Mouse (Mus musculus): ENCODE measurements around the gene Syt9. TPM values are rescaled to one million over a fixed set of nuclear protein-coding genes. Genes with fewer than 3 reads are reported as not detected.

Syt9 gene
- polyA plus RNA-seq, 1 experiment from 2014 or later: 2.5 TPM

DNA sequence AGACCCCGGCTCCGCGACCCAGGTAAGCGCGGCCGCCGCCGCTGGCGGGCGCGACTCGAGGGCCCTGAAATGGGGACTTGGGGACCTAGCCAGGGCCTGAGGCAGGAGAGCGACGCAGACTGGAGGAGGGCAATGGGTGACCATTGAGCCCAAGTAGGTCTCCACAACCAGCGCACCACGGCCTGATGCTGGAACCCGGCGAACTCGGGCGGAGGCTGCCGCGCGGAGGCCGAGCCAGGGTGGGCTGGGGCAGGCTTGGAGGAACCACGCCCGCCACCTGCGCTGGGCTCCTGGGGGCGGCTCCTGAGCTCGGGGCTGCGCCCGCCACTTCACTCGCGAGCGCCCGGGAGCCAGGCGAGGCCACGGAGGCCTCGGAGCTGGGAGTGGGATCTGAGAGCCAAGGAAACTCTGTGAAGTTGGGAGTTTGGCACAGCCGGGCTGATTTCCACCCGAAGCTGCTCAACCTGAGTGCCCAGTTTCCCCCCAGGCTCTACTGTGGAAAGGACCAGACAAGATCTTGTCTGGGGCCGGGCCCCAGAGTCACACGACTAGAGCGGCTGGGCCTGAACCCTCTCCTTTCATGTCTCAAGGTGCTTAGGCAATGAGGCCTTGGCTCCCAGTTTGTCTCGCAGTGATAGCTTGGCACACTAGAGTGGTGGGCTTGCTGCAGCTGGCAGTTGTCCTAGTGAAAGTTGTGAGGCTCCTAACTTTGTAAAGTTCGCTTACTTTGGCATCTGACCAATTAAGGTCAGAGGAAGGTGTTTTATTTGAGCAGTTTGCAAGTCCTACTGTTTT lies 795 bp downstream of the Syt9 start:
- peak overlapping the region; percentile 64 for H3K9ac ChIP-seq (ENCODE audit: low read length)
- 4% methylated on average over 40 of the region's 45 CpGs for WGBS
- H3K4me3 ChIP-seq (ENCODE audit: low read depth, low read length): peak overlapping the region; percentile 46
- DNase-seq (ENCODE audit: low spot score) (peak; percentile 66), ATAC-seq (ENCODE audit: insufficient number of reproducible peaks, low FRiP score, low TSS enrichment, low read depth) (peak; percentile 55)
- peaks cover 5% of the 10 kb centered on the region; the same call in 1 of the 2 replicates for H3K4me1 ChIP-seq (ENCODE audit: control insufficient read depth, insufficient read depth, low read length)
- H3K4me2 ChIP-seq (ENCODE audit: low read depth, severe bottlenecking): peak overlapping the region; percentile 98
- H3K36me3 ChIP-seq (ENCODE audit: control insufficient read depth, insufficient read depth, low read length): no peaks in the 10 kb centered on the region
- H3K27ac ChIP-seq (replicated peaks; ENCODE audit: low read depth, low read length): no peak overlapping the region
- H3K27me3 ChIP-seq (ENCODE audit: control insufficient read depth, insufficient read depth, low read length): peaks cover 38% of the 10 kb centered on the region
- no peaks in the 10 kb centered on the region for H3K9me3 ChIP-seq (ENCODE audit: control insufficient read depth, low read length)

DNA sequence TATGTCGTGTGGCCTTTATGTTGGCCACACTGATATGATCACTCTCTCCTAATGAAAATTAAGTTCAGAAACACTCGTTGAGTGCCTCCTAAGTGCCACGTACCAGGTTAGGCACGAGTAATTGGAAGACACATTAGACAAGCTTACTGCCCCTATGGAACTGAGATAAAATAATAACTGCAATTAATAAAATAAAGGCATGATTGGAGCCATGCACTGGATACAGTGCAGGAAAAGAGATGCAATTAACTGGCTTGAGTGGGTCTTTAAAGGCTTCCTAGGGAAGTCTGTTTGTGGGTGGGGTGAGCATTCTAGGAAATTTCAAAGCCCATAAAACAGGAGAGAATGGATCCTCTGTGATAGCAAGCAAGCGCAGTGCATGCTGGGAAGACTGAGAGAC lies 10.0 kb downstream of the Syt9 start:
- Histone ChIP-seq H3K27me3 (ENCODE audit: control insufficient read depth, insufficient read depth, low read length) (no peaks in the 10 kb centered on the region), H3K9me3 (ENCODE audit: control insufficient read depth, low read length) (no peaks in the 10 kb centered on the region), H3K9ac (ENCODE audit: low read length) (no peak overlapping the region), H3K27ac (replicated peaks; ENCODE audit: low read depth, low read length) (no peak overlapping the region), H3K4me3 (ENCODE audit: low read depth, low read length) (no peak overlapping the region), H3K4me2 (ENCODE audit: low read depth, severe bottlenecking) (no peak overlapping the region), H3K36me3 (ENCODE audit: control insufficient read depth, insufficient read depth, low read length) (no peaks in the 10 kb centered on the region), H3K4me1 (ENCODE audit: control insufficient read depth, insufficient read depth, low read length) (no peaks in the 10 kb centered on the region)
- ATAC-seq (ENCODE audit: insufficient number of reproducible peaks, low FRiP score, low TSS enrichment, low read depth) (no peak), DNase-seq (ENCODE audit: low spot score) (no peak)
- 89% methylated on average over 5 of the region's 5 CpGs for WGBS

DNA sequence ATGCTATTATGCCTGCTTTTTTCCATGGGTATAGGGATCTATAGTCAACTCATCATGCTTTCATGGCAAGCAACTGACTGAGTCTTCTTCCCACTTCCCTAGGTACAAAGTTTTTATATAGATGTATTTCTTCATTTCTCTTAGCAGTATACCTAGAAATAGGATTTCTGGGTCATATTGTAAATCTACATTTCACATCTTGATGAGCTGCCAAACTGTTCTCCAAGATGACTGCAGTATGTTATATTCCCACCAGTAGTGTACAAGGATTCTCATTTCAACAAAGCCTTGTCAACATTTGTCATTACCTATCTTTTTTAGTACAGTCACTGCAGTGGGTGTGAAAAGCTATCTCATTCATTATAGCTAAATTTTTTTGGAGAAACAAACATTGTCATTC lies 19.1 kb downstream of the Syt9 start:
- Histone ChIP-seq H3K27ac (replicated peaks; ENCODE audit: low read depth, low read length) (no peak overlapping the region), H3K36me3 (ENCODE audit: control insufficient read depth, insufficient read depth, low read length) (no peaks in the 10 kb centered on the region), H3K4me1 (ENCODE audit: control insufficient read depth, insufficient read depth, low read length) (no peaks in the 10 kb centered on the region), H3K4me2 (ENCODE audit: low read depth, severe bottlenecking) (no peak overlapping the region), H3K9me3 (ENCODE audit: control insufficient read depth, low read length) (no peaks in the 10 kb centered on the region), H3K27me3 (ENCODE audit: control insufficient read depth, insufficient read depth, low read length) (no peaks in the 10 kb centered on the region), H3K4me3 (ENCODE audit: low read depth, low read length) (no peak overlapping the region), H3K9ac (ENCODE audit: low read length) (no peak overlapping the region)
- ATAC-seq (ENCODE audit: insufficient number of reproducible peaks, low FRiP score, low TSS enrichment, low read depth) (no peak), DNase-seq (ENCODE audit: low spot score) (no peak)

DNA sequence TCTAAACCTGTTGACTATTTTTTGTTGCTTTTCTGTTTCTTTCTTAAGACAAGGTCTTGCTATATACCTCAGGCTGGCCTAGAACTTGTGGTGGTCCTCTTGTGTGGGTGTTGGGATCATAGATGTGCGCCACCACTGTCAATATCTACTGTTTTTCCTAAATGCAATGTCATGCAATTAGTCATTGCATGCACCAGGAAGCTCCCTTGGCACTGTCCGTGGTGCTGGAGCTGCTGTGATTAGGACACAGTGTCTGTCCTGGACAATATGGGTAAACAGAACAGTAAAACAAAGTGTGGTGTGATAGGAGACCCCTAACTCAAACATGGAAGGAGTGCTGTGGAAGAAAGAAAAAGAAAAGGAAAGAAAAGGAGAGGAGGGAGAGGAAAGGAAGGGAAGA lies 22.2 kb downstream of the Syt9 start:
- ATAC-seq (ENCODE audit: insufficient number of reproducible peaks, low FRiP score, low TSS enrichment, low read depth) (no peak), DNase-seq (ENCODE audit: low spot score) (peak; percentile 68)
- Histone ChIP-seq H3K4me2 (ENCODE audit: low read depth, severe bottlenecking) (no peak overlapping the region), H3K27ac (replicated peaks; ENCODE audit: low read depth, low read length) (no peak overlapping the region), H3K36me3 (ENCODE audit: control insufficient read depth, insufficient read depth, low read length) (no peaks in the 10 kb centered on the region), H3K4me1 (ENCODE audit: control insufficient read depth, insufficient read depth, low read length) (no peaks in the 10 kb centered on the region), H3K9me3 (ENCODE audit: control insufficient read depth, low read length) (no peaks in the 10 kb centered on the region), H3K9ac (ENCODE audit: low read length) (no peak overlapping the region), H3K4me3 (ENCODE audit: low read depth, low read length) (no peak overlapping the region), H3K27me3 (ENCODE audit: control insufficient read depth, insufficient read depth, low read length) (no peaks in the 10 kb centered on the region)
- WGBS: 65% methylated on average over 2 of the region's 2 CpGs

DNA sequence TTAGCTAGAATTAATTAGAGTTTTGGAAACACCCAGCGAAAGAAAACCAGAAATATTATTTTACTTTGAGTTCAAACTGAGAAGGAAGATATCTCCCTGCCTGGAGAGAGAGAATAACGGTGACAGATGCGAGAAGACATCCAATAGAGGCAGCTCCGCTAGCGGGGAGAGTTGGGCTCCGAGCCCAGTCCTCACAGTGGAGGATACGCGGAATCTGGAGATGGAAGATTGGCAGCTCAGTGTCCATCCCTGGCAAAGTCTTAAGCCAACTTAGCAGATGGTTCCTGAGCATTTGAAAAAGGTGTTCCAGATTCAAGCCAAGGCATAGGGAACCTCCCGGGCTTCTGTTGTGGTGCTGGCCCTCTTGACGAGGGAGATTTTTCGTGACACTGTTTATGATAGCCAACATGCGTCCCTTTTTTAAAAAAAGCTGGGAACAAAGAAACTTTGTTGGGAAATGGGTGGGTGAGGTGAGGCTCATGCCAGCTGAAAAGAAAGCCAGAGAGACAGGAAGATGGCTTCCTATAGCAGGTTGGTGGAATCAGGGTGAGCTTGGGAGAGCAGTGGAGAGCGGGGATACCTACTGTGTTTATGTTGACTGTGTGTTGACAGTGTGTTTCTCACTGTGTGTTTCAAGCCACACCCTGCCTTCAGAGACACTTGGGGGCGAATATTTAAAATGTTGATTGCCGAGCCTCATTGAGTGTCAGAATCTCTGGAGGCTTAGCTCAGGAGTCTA lies 29.7 kb downstream of the Syt9 start:
- H3K9me3 ChIP-seq (ENCODE audit: control insufficient read depth, low read length): no peaks in the 10 kb centered on the region
- H3K36me3 ChIP-seq (ENCODE audit: control insufficient read depth, insufficient read depth, low read length): no peaks in the 10 kb centered on the region
- 93% methylated on average over 15 of the region's 15 CpGs for WGBS
- no peak overlapping the region for H3K4me3 ChIP-seq (ENCODE audit: low read depth, low read length)
- no peaks in the 10 kb centered on the region for H3K4me1 ChIP-seq (ENCODE audit: control insufficient read depth, insufficient read depth, low read length)
- no peak overlapping the region for H3K4me2 ChIP-seq (ENCODE audit: low read depth, severe bottlenecking)
- no peak for DNase-seq (ENCODE audit: low spot score)
- no peaks in the 10 kb centered on the region for H3K27me3 ChIP-seq (ENCODE audit: control insufficient read depth, insufficient read depth, low read length)
- H3K27ac ChIP-seq (replicated peaks; ENCODE audit: low read depth, low read length): no peak overlapping the region
- ATAC-seq (ENCODE audit: insufficient number of reproducible peaks, low FRiP score, low TSS enrichment, low read depth): no peak
- no peak overlapping the region for H3K9ac ChIP-seq (ENCODE audit: low read length)

DNA sequence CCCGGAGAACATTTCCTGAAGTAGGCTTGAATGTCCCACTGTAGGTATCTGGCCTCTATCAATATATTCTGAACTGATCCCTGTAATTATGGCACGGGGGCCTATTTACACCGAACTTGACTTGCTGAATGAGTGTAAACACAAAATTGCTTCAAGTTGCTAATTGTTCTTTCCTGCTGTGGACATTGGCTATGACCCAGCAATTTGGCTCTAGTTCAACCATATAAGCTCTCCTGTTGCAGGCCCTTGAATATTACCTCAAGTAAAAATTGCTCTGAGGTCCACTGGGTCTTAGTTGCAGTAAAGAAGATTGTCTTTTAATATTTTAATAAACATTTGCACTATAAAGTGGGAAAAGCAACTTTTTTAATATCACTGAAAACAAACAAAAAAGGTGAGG lies 32.7 kb downstream of the Syt9 start:
- H3K4me1 ChIP-seq (ENCODE audit: control insufficient read depth, insufficient read depth, low read length): no peaks in the 10 kb centered on the region
- no peak overlapping the region for H3K4me3 ChIP-seq (ENCODE audit: low read depth, low read length)
- 83% methylated on average over 3 of the region's 3 CpGs for WGBS
- H3K36me3 ChIP-seq (ENCODE audit: control insufficient read depth, insufficient read depth, low read length): no peaks in the 10 kb centered on the region
- ATAC-seq (ENCODE audit: insufficient number of reproducible peaks, low FRiP score, low TSS enrichment, low read depth) (no peak), DNase-seq (ENCODE audit: low spot score) (no peak)
- no peaks in the 10 kb centered on the region for H3K9me3 ChIP-seq (ENCODE audit: control insufficient read depth, low read length)
- no peak overlapping the region for H3K9ac ChIP-seq (ENCODE audit: low read length)
- H3K4me2 ChIP-seq (ENCODE audit: low read depth, severe bottlenecking): no peak overlapping the region
- H3K27me3 ChIP-seq (ENCODE audit: control insufficient read depth, insufficient read depth, low read length): no peaks in the 10 kb centered on the region
- no peak overlapping the region for H3K27ac ChIP-seq (replicated peaks; ENCODE audit: low read depth, low read length)

DNA sequence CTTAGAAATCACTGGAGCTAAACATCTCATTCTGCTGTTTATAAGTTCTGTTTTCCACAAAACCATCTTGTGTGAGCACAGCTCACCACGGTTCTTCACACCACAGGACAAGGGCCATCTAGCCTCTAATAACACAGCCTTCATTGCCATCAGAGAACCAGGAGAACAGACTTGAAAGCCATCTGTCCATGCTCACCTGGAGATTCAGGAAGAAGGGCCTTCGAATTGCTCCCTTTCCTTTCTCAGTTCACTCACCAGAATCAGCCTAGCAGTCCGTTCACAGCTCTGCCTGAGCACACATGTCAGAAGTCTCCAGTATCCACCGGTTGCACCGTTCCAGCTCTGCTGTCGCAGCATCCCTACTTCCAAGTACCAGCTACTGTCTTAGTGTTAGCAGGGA lies 44.4 kb downstream of the Syt9 start:
- Histone ChIP-seq H3K4me3 (ENCODE audit: low read depth, low read length) (no peak overlapping the region), H3K9me3 (ENCODE audit: control insufficient read depth, low read length) (no peaks in the 10 kb centered on the region), H3K36me3 (ENCODE audit: control insufficient read depth, insufficient read depth, low read length) (no peaks in the 10 kb centered on the region), H3K27ac (replicated peaks; ENCODE audit: low read depth, low read length) (no peak overlapping the region), H3K4me1 (ENCODE audit: control insufficient read depth, insufficient read depth, low read length) (no peaks in the 10 kb centered on the region), H3K4me2 (ENCODE audit: low read depth, severe bottlenecking) (no peak overlapping the region), H3K9ac (ENCODE audit: low read length) (no peak overlapping the region), H3K27me3 (ENCODE audit: control insufficient read depth, insufficient read depth, low read length) (no peaks in the 10 kb centered on the region)
- no peak for DNase-seq (ENCODE audit: low spot score)
- no peak for ATAC-seq (ENCODE audit: insufficient number of reproducible peaks, low FRiP score, low TSS enrichment, low read depth)
- 89% methylated on average over 6 of the region's 6 CpGs for WGBS

DNA sequence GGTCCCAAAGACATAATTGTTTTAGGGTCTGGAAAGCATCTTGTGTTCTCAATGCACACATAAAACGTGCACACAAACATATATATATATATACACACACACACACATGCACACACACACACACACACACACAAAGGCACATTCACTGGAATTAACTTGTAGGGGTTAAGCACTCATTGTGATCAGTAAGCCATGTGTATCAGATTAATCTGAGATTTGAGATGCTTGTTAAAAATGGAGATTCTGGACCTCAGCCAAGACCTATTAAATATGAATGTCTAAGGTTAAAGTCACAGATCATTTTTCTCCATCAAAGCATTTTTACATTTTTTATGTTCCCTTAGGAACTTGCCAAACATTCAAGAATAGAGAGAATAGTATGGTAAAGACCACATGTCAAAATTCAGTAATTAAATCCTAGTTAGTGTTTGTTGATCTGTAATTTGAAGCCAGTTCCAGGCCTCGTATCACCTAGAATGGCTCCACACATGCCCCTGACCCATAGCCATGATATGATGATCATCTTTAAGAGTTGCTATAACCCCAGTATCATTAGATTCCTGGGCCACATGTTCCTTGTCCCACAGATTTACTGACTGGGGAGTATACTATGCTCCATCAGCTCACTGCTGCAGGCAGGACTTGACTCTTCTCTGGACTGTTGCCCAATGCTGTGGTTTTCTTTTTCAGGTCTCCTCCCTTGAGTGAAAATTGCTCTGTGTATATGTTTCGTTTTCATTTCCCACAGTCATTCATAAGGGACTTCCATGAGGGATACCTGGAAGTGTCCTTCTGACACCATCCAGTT lies 46.7 kb downstream of the Syt9 start:
- H3K4me2 ChIP-seq (ENCODE audit: low read depth, severe bottlenecking): no peak overlapping the region
- no peaks in the 10 kb centered on the region for H3K27me3 ChIP-seq (ENCODE audit: control insufficient read depth, insufficient read depth, low read length)
- ATAC-seq (ENCODE audit: insufficient number of reproducible peaks, low FRiP score, low TSS enrichment, low read depth) (no peak), DNase-seq (ENCODE audit: low spot score) (no peak)
- no peaks in the 10 kb centered on the region for H3K4me1 ChIP-seq (ENCODE audit: control insufficient read depth, insufficient read depth, low read length)
- no peak overlapping the region for H3K27ac ChIP-seq (replicated peaks; ENCODE audit: low read depth, low read length)
- H3K36me3 ChIP-seq (ENCODE audit: control insufficient read depth, insufficient read depth, low read length): no peaks in the 10 kb centered on the region
- H3K9me3 ChIP-seq (ENCODE audit: control insufficient read depth, low read length): no peaks in the 10 kb centered on the region
- WGBS: 72% methylated on average over 3 of the region's 3 CpGs
- no peak overlapping the region for H3K4me3 ChIP-seq (ENCODE audit: low read depth, low read length)
- H3K9ac ChIP-seq (ENCODE audit: low read length): no peak overlapping the region
